Mouse (Mus musculus) kidney, adult 2 months (tissue): ENCODE measurements around the gene Esrrg.

Experiments used
- CTCF ChIP-seq: fragments of 200-500 bp; conservative IDR thresholded peaks from 2 replicates; pipeline ENCODE4 v1.5.1; 2011; ENCODE audit warnings: low read depth, mild to moderate bottlenecking, control low read depth, low read length, moderate library complexity, mixed read lengths; ENCODE audit not compliant: insufficient read depth, insufficient read length
- POLR2A ChIP-seq: fragments of 200-500 bp; IDR thresholded peaks from one replicate; pipeline ENCODE4 v1.6.1; 2011; ENCODE audit warnings: low read depth, low read length, control low read depth

- no peak for TF ChIP-seq CTCF
- no peak for TF ChIP-seq POLR2A
Observed at GRCm38 (mm10) chr1:187771067-187771466, 162.5 kb downstream of the Esrrg start.
